Mouse (Mus musculus) midbrain, postnatal 0 days (tissue): Measurements from ENCODE around the gene Lhfpl1. TPM values are rescaled to one million over a fixed set of nuclear protein-coding genes. Genes with fewer than 3 reads are reported as not detected.
"Not testable (repeated sequence)": the region's sequence is repeated elsewhere in the genome, so short reads cannot be mapped to it uniquely, and the experiment has no call there.

ENCODE experiments used
- ATAC-seq: fragments of 200-750 bp; cut with Nextera tagmentation; 2 replicates; pipeline ENCODE4 v1.8.0; 2017; ENCODE audit warnings: moderate number of reproducible peaks, mild to moderate bottlenecking, moderate TSS enrichment, moderate library complexity; ENCODE audit not compliant: low FRiP score
- DNase-seq: peaks from one replicate; pipeline ENCODE4 v3.0.0-alpha.2; 2015; ENCODE audit warnings: low spot score
- H3K27ac ChIP-seq: fragments of 300-500 bp; sonication (generic); 2 replicates; pipeline ENCODE4 v1.5.1; 2014; ENCODE audit warnings: low read depth, mild to moderate bottlenecking, low read length, mixed read lengths
- H3K27me3 ChIP-seq: fragments of 300-500 bp; sonication (generic); 2 replicates; pipeline ENCODE4 v1.6.1; 2014; ENCODE audit warnings: low read length, control low read depth, mixed read lengths; ENCODE audit not compliant: insufficient read depth
- H3K36me3 ChIP-seq: fragments of 300-500 bp; sonication (generic); 2 replicates; pipeline ENCODE4 v1.6.1; 2014; ENCODE audit warnings: low read length, control low read depth, mixed read lengths; ENCODE audit not compliant: insufficient read depth
- H3K4me1 ChIP-seq: fragments of 300-500 bp; sonication (generic); 2 replicates; pipeline ENCODE4 v1.6.1; 2014; ENCODE audit warnings: mild to moderate bottlenecking, control low read depth, antibody characterized with exemption, low read length, mixed read lengths; ENCODE audit not compliant: insufficient read depth
- H3K4me2 ChIP-seq: fragments of 300-500 bp; sonication (generic); 2 replicates; pipeline ENCODE4 v1.6.1; 2014; ENCODE audit warnings: low read depth, mild to moderate bottlenecking, low read length, mixed read lengths; ENCODE audit not compliant: poor library complexity, severe bottlenecking
- H3K4me3 ChIP-seq: fragments of 300-500 bp; sonication (generic); 2 replicates; pipeline ENCODE4 v1.5.1; 2014; ENCODE audit warnings: low read depth, mild to moderate bottlenecking, low read length, moderate library complexity
- H3K9ac ChIP-seq: fragments of 300-500 bp; sonication (generic); replicated peaks from 2 replicates; pipeline ENCODE4 v1.6.1; 2014; ENCODE audit warnings: mild to moderate bottlenecking, low read length, moderate library complexity, mixed read lengths; ENCODE audit not compliant: poor library complexity, severe bottlenecking
- H3K9me3 ChIP-seq: fragments of 300-500 bp; sonication (generic); 2 replicates; pipeline ENCODE4 v1.6.1; 2016; ENCODE audit warnings: low read length, control low read depth
- CTCF ChIP-seq: IDR thresholded peaks from 2 replicates; pipeline ENCODE4 v1.5.1; 2016; ENCODE audit warnings: antibody characterized with exemption, mild to moderate bottlenecking
- WGBS: fragments of 180-500 bp; shearing (Covaris S2); extraction: QIAGEN DNeasy Blood & Tissue Kit; methylation state at CpG from one replicate; pipeline ENCODE4 v1.1.7; 2014; 5-methylcytosine and 5-hydroxymethylcytosine counted together
- polyA plus RNA-seq: library from polyadenylated mRNA; unstranded; fragments of >200 nt; fragmentation: Nextera tagmentation; extraction: Ambion mirVana; gene quantifications from 2 replicates; pipeline ENCODE4 v1.2.1, GENCODE M21; 2015
- total RNA-seq: library from RNA; depleted of rRNA; stranded (reverse); fragments of >200 nt; gene quantifications from 2 replicates; pipeline ENCODE4 v1.2.3, GENCODE M21; 2014; rRNA removed

Gene Lhfpl1
- total and polyA plus RNA-seq, 2 experiments from 2014 or later = 0.27 to 0.30 TPM

- no peak overlapping the region for H3K4me3 ChIP-seq
- no peaks in the 10 kb centered on the region for H3K27me3 ChIP-seq
- no peak overlapping the region for H3K9ac ChIP-seq
- peak; percentile 77 for TF ChIP-seq CTCF
- ATAC-seq = no peak
- H3K27ac ChIP-seq = no peak overlapping the region
- no peak overlapping the region for H3K4me2 ChIP-seq
- H3K4me1 ChIP-seq = no peaks in the 10 kb centered on the region
- 13% methylated on average over 2 of the region's 2 CpGs for WGBS
- no peaks in the 10 kb centered on the region for H3K36me3 ChIP-seq
- no peaks in the 10 kb centered on the region for H3K9me3 ChIP-seq
- DNase-seq = peak; percentile 73
Measured at GRCm38 (mm10) chrX:145307174-145307573, 41.7 kb downstream of the Lhfpl1 start.

- not testable (repeated sequence) for H3K27ac ChIP-seq, H3K4me2 ChIP-seq, DNase-seq, H3K9me3 ChIP-seq, H3K4me3 ChIP-seq, H3K27me3 ChIP-seq, H3K9ac ChIP-seq, ATAC-seq, H3K36me3 ChIP-seq, H3K4me1 ChIP-seq
Measured at GRCm38 (mm10) chrX:145300232-145300631, 48.7 kb downstream of the Lhfpl1 start.

GRCm38 (mm10) chrX:145272209-145272608 is 76.7 kb downstream of the Lhfpl1 start:
- WGBS = 59% methylated on average over 3 of the region's 3 CpGs
- no peak for ATAC-seq
- TF ChIP-seq CTCF = no peak

GRCm38 (mm10) chrX:145271768-145272167 is 77.1 kb downstream of the Lhfpl1 start:
- peak; percentile 21 for DNase-seq
- no peak for TF ChIP-seq CTCF
- Histone ChIP-seq H3K4me3 (no peak overlapping the region), H3K4me2 (no peak overlapping the region), H3K27ac (no peak overlapping the region), H3K36me3 (no peaks in the 10 kb centered on the region), H3K9ac (no peak overlapping the region), H3K9me3 (no peaks in the 10 kb centered on the region), H3K4me1 (no peaks in the 10 kb centered on the region), H3K27me3 (no peaks in the 10 kb centered on the region)
- 34% methylated on average over 4 of the region's 4 CpGs for WGBS
- ATAC-seq = peak; percentile 60; the same call in 1 of the 2 replicates

More at GRCm38 (mm10) chrX:145272209-145272608, 76.7 kb downstream of the Lhfpl1 start:
- H3K4me2 ChIP-seq = no peak overlapping the region
- no peak overlapping the region for H3K27ac ChIP-seq
- H3K36me3 ChIP-seq = no peaks in the 10 kb centered on the region
- no peaks in the 10 kb centered on the region for H3K27me3 ChIP-seq
- no peaks in the 10 kb centered on the region for H3K9me3 ChIP-seq
- no peak for DNase-seq
- H3K4me1 ChIP-seq = no peaks in the 10 kb centered on the region
- no peak overlapping the region for H3K4me3 ChIP-seq
- no peak overlapping the region for H3K9ac ChIP-seq

- no peak for TF ChIP-seq CTCF
- no peaks in the 10 kb centered on the region for H3K9me3 ChIP-seq
- DNase-seq (peak; percentile 0), ATAC-seq (no peak)
- 61% methylated on average over 5 of the region's 5 CpGs for WGBS
- H3K27me3 ChIP-seq = no peaks in the 10 kb centered on the region
- no peak overlapping the region for H3K4me3 ChIP-seq
- no peaks in the 10 kb centered on the region for H3K36me3 ChIP-seq
- H3K9ac ChIP-seq = no peak overlapping the region
- H3K4me1 ChIP-seq = no peaks in the 10 kb centered on the region
- H3K4me2 ChIP-seq = no peak overlapping the region
- H3K27ac ChIP-seq = no peak overlapping the region
Measured at GRCm38 (mm10) chrX:145261803-145262202, 87.1 kb downstream of the Lhfpl1 start.

Other genes with a start within 250 kb of the Lhfpl1 start
- 19.0 and 22.3 TPM in 2 replicates for gene Amot, start 156.1 kb upstream of the Lhfpl1 start, total RNA-seq
- gene Amot, start 156.1 kb upstream of the Lhfpl1 start, polyA plus RNA-seq = 5.9 and 6.2 TPM in 2 replicates